Mouse (Mus musculus) liver, adult 2 months (tissue): Measurements from ENCODE around the gene Syne4. TPM values are rescaled to one million over a fixed set of nuclear protein-coding genes. Genes with fewer than 3 reads are reported as not detected.

Source experiments
- DNase-seq: peaks from one replicate; pipeline ENCODE4 v3.0.0-alpha.2; 2011; ENCODE audit warnings: low read depth, low spot score; ENCODE audit errors: extremely low read depth
- H3K27ac ChIP-seq: fragments of 200-500 bp; replicated peaks from 2 replicates; pipeline ENCODE4 v1.5.1; 2012; ENCODE audit warnings: low read depth, mild to moderate bottlenecking, control low read depth, inconsistent platforms, low read length; ENCODE audit not compliant: insufficient read depth
- H3K27me3 ChIP-seq: fragments of 200-500 bp; 2 replicates; pipeline ENCODE4 v1.6.1; 2012; ENCODE audit warnings: mild to moderate bottlenecking, moderate library complexity, low read length, inconsistent platforms; ENCODE audit not compliant: control insufficient read depth, insufficient read depth
- H3K36me3 ChIP-seq: fragments of 200-500 bp; 2 replicates; pipeline ENCODE4 v1.6.1; 2012; ENCODE audit warnings: low read length, inconsistent platforms; ENCODE audit not compliant: control insufficient read depth, insufficient read depth
- H3K4me1 ChIP-seq: fragments of 200-500 bp; 2 replicates; pipeline ENCODE4 v1.6.1; 2011; ENCODE audit warnings: low read length; ENCODE audit not compliant: control insufficient read depth, insufficient read depth
- H3K4me3 ChIP-seq: fragments of 200-500 bp; 2 replicates; pipeline ENCODE4 v1.5.1; 2011; ENCODE audit warnings: low read depth, mild to moderate bottlenecking, control low read depth, low read length, moderate library complexity; ENCODE audit not compliant: insufficient read depth
- H3K79me2 ChIP-seq: fragments of 200-500 bp; 2 replicates; pipeline ENCODE4 v1.6.1; 2012; ENCODE audit warnings: inconsistent platforms, mild to moderate bottlenecking, low read length, moderate library complexity; ENCODE audit not compliant: control insufficient read depth, insufficient read depth
- H3K9ac ChIP-seq: fragments of 200-500 bp; 2 replicates; pipeline ENCODE4 v1.6.1; 2012; ENCODE audit warnings: low read depth, mild to moderate bottlenecking, control low read depth, inconsistent platforms, low read length
- CTCF ChIP-seq: fragments of 200-500 bp; IDR thresholded peaks from 2 replicates; pipeline ENCODE4 v1.5.1; 2011; ENCODE audit warnings: low read depth, low read length, control low read depth
- POLR2A ChIP-seq: fragments of 200-500 bp; IDR thresholded peaks from 2 replicates; pipeline ENCODE4 v1.6.1; 2011; ENCODE audit warnings: low read length, control low read depth; ENCODE audit not compliant: insufficient read depth; ENCODE audit errors: extremely low read depth
- WGBS: fragments of 180-500 bp; shearing (Covaris S2); methylation state at CpG from one replicate; pipeline ENCODE4 v1.1.7; 2018; 5-methylcytosine and 5-hydroxymethylcytosine counted together
- polyA plus RNA-seq: library from polyadenylated mRNA; depleted of rRNA; stranded (reverse); fragments of >200 nt; gene quantifications from 2 replicates; pipeline ENCODE4 v1.2.3, GENCODE M21; 2012
- total RNA-seq: library from RNA; depleted of rRNA; stranded (reverse); fragments of >200 nt; gene quantifications from 2 replicates; pipeline ENCODE4 v1.2.3, GENCODE M21; 2014

Gene Syne4
- total and polyA plus RNA-seq, 2 experiments: 3.5 to 4.9 TPM

DNA sequence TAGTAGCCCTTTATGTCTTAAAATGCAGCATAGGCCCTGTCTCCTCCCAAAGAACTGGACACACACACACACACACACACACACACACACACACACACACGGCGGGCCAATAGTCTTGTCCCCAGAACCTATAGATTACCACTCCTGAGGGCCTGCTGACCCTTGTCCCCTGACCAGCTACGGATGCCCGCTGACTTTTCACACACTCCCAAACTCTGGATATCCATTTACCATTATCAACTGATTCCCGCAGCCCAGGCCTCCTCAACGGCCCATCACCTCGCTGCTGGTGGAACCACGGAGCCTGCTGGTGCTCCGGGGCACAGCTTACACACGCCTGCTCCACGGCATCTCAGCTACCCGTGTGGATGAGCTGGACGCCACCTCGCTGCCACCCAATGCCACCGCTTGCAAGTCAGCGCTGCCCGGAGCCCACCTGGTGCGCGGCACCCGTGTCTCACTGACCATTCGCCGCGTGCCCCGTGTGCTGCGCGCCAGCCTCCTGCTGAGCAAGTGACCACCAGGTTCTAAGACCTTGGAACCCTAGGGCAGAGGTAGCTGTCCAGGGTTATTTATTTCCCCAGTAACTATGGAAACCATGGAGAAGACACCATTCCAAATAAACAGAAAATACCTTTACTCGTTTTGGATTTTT, 814 bp upstream of the Syne4 start:
- peaks cover 12% of the 10 kb centered on the region for H3K4me1 ChIP-seq
- WGBS: 15% methylated on average over 27 of the region's 27 CpGs
- peaks cover 6% of the 10 kb centered on the region; the same call in 1 of the 2 replicates for H3K79me2 ChIP-seq
- H3K27ac ChIP-seq: peak overlapping the region; percentile 73
- peak overlapping the region; percentile 73 for H3K4me3 ChIP-seq
- DNase-seq: peak; percentile 79
- H3K36me3 ChIP-seq: no peaks in the 10 kb centered on the region
- no peaks in the 10 kb centered on the region for H3K27me3 ChIP-seq
- TF ChIP-seq POLR2A (peak; percentile 43; the same call in 1 of the 2 replicates), CTCF (0 out of 2 replicates have a peak, but pooled peaks have one; percentile 21)
- peak overlapping the region; percentile 82 for H3K9ac ChIP-seq

DNA sequence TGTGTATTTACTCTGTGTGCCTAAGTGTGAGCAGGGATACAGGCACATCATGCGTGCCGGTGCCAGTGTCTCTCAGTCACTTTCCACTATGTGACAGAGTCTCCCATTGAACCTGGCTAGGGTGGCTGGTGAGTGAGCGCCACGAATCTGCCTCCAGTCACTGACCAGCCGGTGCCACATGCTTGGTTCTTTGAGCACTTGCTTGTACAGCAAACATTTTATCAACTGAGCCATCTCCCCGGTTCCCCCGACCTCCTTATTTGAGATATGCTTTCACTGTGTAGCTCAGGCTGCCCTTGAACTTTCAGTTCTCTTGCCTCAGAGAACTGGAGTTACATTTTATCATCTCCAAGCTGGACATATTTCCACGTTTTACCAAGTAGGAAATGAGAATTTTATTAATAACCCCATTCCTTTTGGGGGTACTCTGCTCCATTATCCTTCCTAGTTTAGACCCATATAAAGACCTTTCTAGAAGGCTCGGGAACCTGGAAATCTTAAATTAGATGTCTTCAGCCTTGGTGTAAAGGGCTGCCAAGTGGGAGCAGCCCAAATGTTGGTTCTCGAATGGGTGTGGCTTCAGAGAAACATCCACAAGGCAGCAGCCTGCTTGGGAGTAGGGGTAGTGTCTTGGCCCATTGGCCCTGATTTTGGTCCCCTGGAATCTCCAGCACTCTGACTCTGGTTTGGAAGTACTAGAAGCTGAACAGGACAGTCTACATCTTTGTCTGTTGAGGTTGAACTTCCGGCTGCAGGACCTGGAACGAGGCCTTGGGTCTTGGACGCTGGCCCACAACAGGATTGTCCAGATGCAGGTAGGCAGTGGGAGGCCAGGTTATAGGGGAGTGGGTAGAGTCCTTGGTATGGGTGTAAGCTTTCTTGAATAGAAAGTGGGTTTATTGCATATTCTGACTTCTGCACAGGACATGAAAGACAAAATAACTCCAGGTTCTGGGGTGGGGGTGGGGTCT, 1.2 kb downstream of the Syne4 start:
- no peaks in the 10 kb centered on the region for H3K36me3 ChIP-seq
- H3K27me3 ChIP-seq: no peaks in the 10 kb centered on the region
- no peak for DNase-seq
- H3K4me3 ChIP-seq: no peak overlapping the region
- peaks cover 6% of the 10 kb centered on the region; the same call in 1 of the 2 replicates for H3K79me2 ChIP-seq
- TF ChIP-seq POLR2A (no peak), CTCF (no peak)
- H3K4me1 ChIP-seq: peaks cover 20% of the 10 kb centered on the region
- 60% methylated on average over 13 of the region's 13 CpGs for WGBS
- H3K27ac ChIP-seq: no peak overlapping the region
- H3K9ac ChIP-seq: no peak overlapping the region

DNA sequence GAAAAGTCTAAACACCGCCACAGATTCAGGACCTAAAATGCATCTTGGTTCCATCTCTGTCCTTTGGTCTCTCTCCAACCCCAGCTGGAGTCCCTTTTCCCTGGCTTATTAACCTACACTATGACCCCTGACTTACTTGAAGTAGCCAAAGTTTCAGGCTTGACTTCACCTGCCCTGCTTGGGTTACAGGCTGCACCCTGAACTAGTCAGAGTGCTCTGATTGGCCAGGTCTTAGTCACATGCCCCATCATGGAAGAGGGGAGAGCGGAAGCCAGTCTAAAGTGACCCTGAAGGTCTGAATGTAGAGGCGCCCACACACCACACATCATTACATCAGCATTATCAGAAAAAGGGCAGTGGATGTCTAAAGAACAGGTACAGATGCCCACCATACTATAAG, 3.5 kb downstream of the Syne4 start:
- no peak overlapping the region for H3K9ac ChIP-seq
- DNase-seq: no peak
- H3K4me1 ChIP-seq: peaks cover 17% of the 10 kb centered on the region
- 94% methylated on average over 3 of the region's 3 CpGs for WGBS
- H3K36me3 ChIP-seq: no peaks in the 10 kb centered on the region
- H3K4me3 ChIP-seq: no peak overlapping the region
- no peak overlapping the region for H3K27ac ChIP-seq
- peaks cover 4% of the 10 kb centered on the region; the same call in 1 of the 2 replicates for H3K79me2 ChIP-seq
- no peaks in the 10 kb centered on the region for H3K27me3 ChIP-seq
- no peak for TF ChIP-seq POLR2A

DNA sequence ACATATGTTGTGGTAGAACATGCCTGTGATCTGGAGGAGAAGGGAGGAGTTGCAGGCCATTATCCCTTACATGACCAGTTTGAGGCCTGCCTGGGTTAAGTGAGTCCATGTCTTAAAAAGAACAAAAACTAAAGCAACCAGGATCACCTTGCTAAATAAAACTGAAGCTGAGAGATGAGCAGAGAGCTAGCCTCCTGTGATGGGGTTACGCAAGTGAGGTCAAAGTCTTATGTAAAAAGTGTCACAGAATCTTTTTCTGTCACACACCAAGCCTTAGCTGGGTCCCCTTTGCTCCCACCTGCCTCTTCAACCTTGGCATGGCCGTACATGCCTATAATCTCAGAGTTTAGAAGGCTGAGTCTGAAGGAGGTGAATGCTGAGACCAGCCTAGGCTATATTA, 6.3 kb downstream of the Syne4 start:
- WGBS: 23% methylated on average over 2 of the region's 2 CpGs

DNA sequence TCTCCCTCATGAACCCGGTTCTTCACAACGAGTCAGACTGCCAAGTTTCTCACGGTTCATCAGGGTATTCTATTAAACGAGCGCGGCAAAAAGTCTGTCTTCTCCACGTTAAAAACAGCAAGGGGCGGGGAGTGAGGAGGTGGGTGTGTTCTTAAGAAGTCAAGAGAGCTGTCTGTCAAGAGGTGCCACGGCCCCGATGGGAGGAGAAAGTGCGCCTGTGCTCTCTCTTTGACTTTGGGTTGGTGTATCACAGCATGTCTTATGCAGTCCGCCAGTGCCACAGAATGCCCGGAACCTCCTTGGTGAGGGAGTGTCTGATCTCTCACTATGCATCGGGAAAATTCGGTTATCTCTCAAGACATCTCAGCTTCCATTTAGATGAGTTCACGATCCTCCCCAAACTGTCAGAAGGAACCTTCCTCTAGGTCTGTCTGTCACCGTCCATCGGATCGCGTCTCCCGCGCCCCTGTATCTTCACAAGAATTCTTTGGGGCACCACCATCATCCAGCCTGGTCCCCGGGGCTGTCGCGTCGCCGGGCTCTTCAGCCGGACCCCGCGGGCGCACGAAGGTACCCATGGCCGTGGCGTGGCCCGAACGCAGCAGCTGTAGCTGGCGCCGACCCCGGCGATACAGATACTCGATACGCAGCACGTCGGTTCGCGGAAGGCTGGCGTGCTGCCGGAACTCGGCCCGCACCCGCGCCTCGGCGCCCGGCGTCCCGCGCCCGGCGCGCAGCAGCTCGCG, 7.1 kb downstream of the Syne4 start, which contains the start of gene E130208F15Rik:
Gene E130208F15Rik, plus strand, starts transcription at position 202 of the 746 bp plus-strand sequence.
- peak within 1 kb of the TSS; percentile 75 for H3K27ac ChIP-seq
- H3K4me3 ChIP-seq: peak within 1 kb of the TSS; percentile 74
- H3K4me1 ChIP-seq: peaks cover 14% of the 10 kb centered on the region
- no peaks in the 10 kb centered on the region for H3K27me3 ChIP-seq
- peak; percentile 83 for DNase-seq
- peak within 1 kb of the TSS; percentile 92 for H3K9ac ChIP-seq
- 0 out of 2 replicates have a peak, but pooled peaks have one; percentile 19 for TF ChIP-seq POLR2A
- TF ChIP-seq CTCF: no peak
- WGBS: under 1% methylated on average over 63 of the region's 63 CpGs
- no peaks in the 10 kb centered on the region for H3K79me2 ChIP-seq
- H3K36me3 ChIP-seq: no peaks in the 10 kb centered on the region

More for the DNA sequence above, 6.3 kb downstream of the Syne4 start:
- no peak for TF ChIP-seq CTCF
- TF ChIP-seq POLR2A: no peak
- no peak overlapping the region; the same call in 1 of the 2 replicates for H3K9ac ChIP-seq
- DNase-seq: peak; percentile 87
- no peaks in the 10 kb centered on the region for H3K36me3 ChIP-seq
- H3K4me3 ChIP-seq: no peak overlapping the region
- H3K4me1 ChIP-seq: peaks cover 14% of the 10 kb centered on the region
- H3K27me3 ChIP-seq: no peaks in the 10 kb centered on the region
- H3K79me2 ChIP-seq: no peaks in the 10 kb centered on the region
- peak overlapping the region; percentile 75 for H3K27ac ChIP-seq
